Mouse (Mus musculus): ENCODE measurements at regions not wholly inside any gene's neighbourhood (a gene's known extent, or its start where the extent isn't known, plus 50 kb on each side); places are given as distances from the start of the nearest gene placed in this dataset.

GRCm38 (mm10) chr9:61002572-61002971, 208.2 kb downstream of the Uaca start:
- no peak overlapping the region for H3K9ac ChIP-seq (replicated peaks; ENCODE audit: low read length)
- no peaks in the 10 kb centered on the region for H3K27me3 ChIP-seq (ENCODE audit: control insufficient read depth, insufficient read depth, low read length)
- H3K4me2 ChIP-seq (ENCODE audit: low read length): no peak overlapping the region
- peaks cover 15% of the 10 kb centered on the region; the same call in 1 of the 2 replicates for H3K4me1 ChIP-seq (ENCODE audit: control insufficient read depth, insufficient read depth, low read length)
- H3K4me3 ChIP-seq (replicated peaks; ENCODE audit: low read depth, low read length): no peak overlapping the region
- no peak for DNase-seq
- 90% methylated on average over 5 of the region's 5 CpGs for WGBS
- H3K36me3 ChIP-seq (ENCODE audit: control insufficient read depth, insufficient read depth, low read length): no peaks in the 10 kb centered on the region
- no peak for ATAC-seq (ENCODE audit: low FRiP score, low TSS enrichment)
- H3K27ac ChIP-seq (replicated peaks; ENCODE audit: low read depth, low read length): no peak overlapping the region
- no peaks in the 10 kb centered on the region for H3K9me3 ChIP-seq (ENCODE audit: control insufficient read depth, low read length)

DNA sequence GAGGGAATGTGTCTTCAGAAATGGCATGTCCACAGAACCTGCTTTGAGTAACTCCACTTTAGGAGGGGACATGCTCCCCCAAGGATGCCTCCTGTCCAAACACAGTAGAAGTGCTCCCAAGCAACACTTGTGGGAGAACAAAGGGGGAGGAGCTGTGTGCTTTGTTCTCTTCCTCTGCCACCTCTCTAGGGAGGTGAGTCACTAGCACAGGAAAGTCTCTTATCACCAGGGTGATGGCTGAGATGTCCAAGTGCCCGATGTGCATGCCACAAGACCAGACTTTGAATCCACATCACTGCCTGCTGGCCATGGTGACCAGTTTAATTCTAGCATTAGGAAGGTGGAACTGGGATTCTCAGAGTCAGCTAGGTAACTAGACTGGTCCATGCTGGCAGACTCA, 214.1 kb downstream of the Uaca start:
- no peak for DNase-seq
- no peak overlapping the region for H3K4me3 ChIP-seq (replicated peaks; ENCODE audit: low read depth, low read length)
- no peaks in the 10 kb centered on the region for H3K4me1 ChIP-seq (ENCODE audit: control insufficient read depth, insufficient read depth, low read length)
- no peak for ATAC-seq (ENCODE audit: low FRiP score, low TSS enrichment)
- WGBS: 69% methylated on average over 1 of the region's 1 CpGs
- H3K36me3 ChIP-seq (ENCODE audit: control insufficient read depth, insufficient read depth, low read length): no peaks in the 10 kb centered on the region
- no peak overlapping the region for H3K9ac ChIP-seq (replicated peaks; ENCODE audit: low read length)
- no peak overlapping the region for H3K4me2 ChIP-seq (ENCODE audit: low read length)
- no peak overlapping the region for H3K27ac ChIP-seq (replicated peaks; ENCODE audit: low read depth, low read length)
- no peaks in the 10 kb centered on the region for H3K27me3 ChIP-seq (ENCODE audit: control insufficient read depth, insufficient read depth, low read length)
- H3K9me3 ChIP-seq (ENCODE audit: control insufficient read depth, low read length): peaks cover 5% of the 10 kb centered on the region; the same call in 1 of the 2 replicates

DNA sequence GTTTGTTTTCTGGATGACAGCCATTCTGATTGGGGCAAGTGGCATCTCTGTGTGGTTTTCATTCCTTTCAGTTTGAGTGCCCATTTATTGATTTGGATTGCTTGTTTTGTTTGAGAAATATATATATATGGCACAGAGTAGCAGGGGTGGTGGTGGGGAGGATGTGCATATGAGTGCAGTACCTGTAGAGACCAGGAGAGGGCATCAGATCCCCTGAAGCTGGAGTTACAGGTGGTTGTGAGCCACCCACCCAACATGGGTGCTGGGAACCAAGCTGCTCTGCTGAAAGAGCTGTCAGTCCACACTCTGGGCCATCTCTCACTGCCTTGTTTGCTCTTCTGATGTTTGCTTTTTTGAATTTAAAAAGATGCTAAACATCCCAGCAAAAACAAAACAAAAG, 216.7 kb downstream of the Uaca start:
- Histone ChIP-seq H3K9me3 (ENCODE audit: control insufficient read depth, low read length) (peaks cover 5% of the 10 kb centered on the region; the same call in 1 of the 2 replicates), H3K4me2 (ENCODE audit: low read length) (no peak overlapping the region), H3K36me3 (ENCODE audit: control insufficient read depth, insufficient read depth, low read length) (no peaks in the 10 kb centered on the region), H3K27me3 (ENCODE audit: control insufficient read depth, insufficient read depth, low read length) (no peaks in the 10 kb centered on the region), H3K27ac (replicated peaks; ENCODE audit: low read depth, low read length) (no peak overlapping the region), H3K9ac (replicated peaks; ENCODE audit: low read length) (no peak overlapping the region), H3K4me3 (replicated peaks; ENCODE audit: low read depth, low read length) (no peak overlapping the region), H3K4me1 (ENCODE audit: control insufficient read depth, insufficient read depth, low read length) (peaks cover 8% of the 10 kb centered on the region)
- ATAC-seq (ENCODE audit: low FRiP score, low TSS enrichment): no peak
- no peak for DNase-seq

DNA sequence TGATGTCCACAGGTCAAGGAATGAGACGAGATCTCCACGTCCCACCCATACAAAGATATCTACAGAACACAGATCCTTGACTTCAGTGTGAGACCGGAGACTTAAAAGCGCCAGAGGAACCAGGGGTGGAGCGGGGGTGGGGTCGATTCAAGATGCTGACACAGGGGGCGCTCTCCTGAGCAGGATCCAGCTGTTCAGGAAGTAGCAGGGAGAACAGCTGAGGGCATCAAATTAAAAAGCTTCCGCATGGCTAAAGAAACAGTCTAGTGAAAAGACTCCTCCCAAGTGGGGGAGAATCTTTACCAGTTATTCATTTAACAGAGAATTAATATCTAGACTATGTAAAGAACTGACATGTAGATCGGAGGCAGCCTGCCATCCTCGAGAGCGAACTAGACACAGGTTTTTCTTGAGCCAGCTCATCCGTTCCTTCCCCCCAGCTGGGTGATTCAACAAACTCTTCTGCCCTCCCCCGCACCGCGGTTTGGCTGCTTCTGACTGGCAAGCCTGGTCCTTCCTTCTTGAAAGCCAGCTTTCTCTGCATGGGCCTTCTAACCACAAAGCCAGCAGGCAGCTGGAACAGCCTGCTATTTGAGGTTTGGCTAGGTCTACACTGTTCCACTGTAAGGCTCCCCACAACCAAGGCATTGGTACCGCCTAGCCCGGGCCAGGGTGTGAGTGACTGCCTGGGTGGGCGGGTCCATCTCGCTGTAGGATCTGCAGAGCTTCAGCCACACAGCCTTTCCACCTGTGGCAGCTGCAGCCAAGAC, 218.6 kb downstream of the Uaca start:
- Histone ChIP-seq H3K9ac (replicated peaks; ENCODE audit: low read length) (no peak overlapping the region), H3K4me1 (ENCODE audit: control insufficient read depth, insufficient read depth, low read length) (peaks cover 8% of the 10 kb centered on the region), H3K27ac (replicated peaks; ENCODE audit: low read depth, low read length) (no peak overlapping the region), H3K4me2 (ENCODE audit: low read length) (no peak overlapping the region), H3K4me3 (replicated peaks; ENCODE audit: low read depth, low read length) (no peak overlapping the region), H3K9me3 (ENCODE audit: control insufficient read depth, low read length) (peaks cover 5% of the 10 kb centered on the region; the same call in 1 of the 2 replicates), H3K36me3 (ENCODE audit: control insufficient read depth, insufficient read depth, low read length) (no peaks in the 10 kb centered on the region), H3K27me3 (ENCODE audit: control insufficient read depth, insufficient read depth, low read length) (no peaks in the 10 kb centered on the region)
- DNase-seq: no peak
- WGBS: 69% methylated on average over 19 of the region's 19 CpGs
- no peak for ATAC-seq (ENCODE audit: low FRiP score, low TSS enrichment)

GRCm38 (mm10) chr9:61014151-61014550, 219.8 kb downstream of the Uaca start:
- Histone ChIP-seq H3K4me1 (ENCODE audit: control insufficient read depth, insufficient read depth, low read length) (peaks cover 8% of the 10 kb centered on the region), H3K4me3 (replicated peaks; ENCODE audit: low read depth, low read length) (no peak overlapping the region), H3K4me2 (ENCODE audit: low read length) (no peak overlapping the region), H3K27me3 (ENCODE audit: control insufficient read depth, insufficient read depth, low read length) (no peaks in the 10 kb centered on the region), H3K9me3 (ENCODE audit: control insufficient read depth, low read length) (peaks cover 5% of the 10 kb centered on the region; the same call in 1 of the 2 replicates), H3K36me3 (ENCODE audit: control insufficient read depth, insufficient read depth, low read length) (no peaks in the 10 kb centered on the region), H3K9ac (replicated peaks; ENCODE audit: low read length) (no peak overlapping the region), H3K27ac (replicated peaks; ENCODE audit: low read depth, low read length) (no peak overlapping the region)
- WGBS: 55% methylated on average over 8 of the region's 8 CpGs
- ATAC-seq (ENCODE audit: low FRiP score, low TSS enrichment): no peak
- DNase-seq: no peak

DNA sequence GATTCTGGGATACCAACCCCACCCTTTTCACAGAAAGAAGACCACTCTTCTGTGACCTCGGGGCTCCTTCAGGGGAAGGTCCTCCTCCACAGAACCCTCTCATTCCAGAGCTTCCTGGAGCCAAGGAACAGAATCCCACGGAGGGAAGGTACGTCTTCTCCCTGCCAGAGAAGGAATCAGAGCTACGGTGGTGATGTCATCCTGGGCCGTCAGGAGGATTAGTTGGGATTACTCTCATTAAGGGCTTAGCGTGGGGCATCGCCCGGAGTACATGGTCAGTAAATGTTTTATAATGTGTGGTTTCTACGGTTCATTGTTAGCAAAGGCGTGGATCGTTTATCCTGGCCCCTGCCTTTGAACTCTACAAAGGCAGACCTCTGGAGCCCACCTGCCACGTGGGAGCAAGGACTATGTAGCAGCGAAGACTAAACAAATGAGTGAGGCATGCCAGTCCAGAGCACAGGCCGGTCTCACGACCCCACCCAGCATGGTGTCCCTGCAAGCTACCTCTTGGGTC, 221.1 kb downstream of the Uaca start:
- ATAC-seq (ENCODE audit: low FRiP score, low TSS enrichment) (no peak), DNase-seq (no peak)
- H3K9ac ChIP-seq (replicated peaks; ENCODE audit: low read length): no peak overlapping the region
- no peak overlapping the region for H3K4me2 ChIP-seq (ENCODE audit: low read length)
- peaks cover 5% of the 10 kb centered on the region; the same call in 1 of the 2 replicates for H3K9me3 ChIP-seq (ENCODE audit: control insufficient read depth, low read length)
- no peak overlapping the region for H3K27ac ChIP-seq (replicated peaks; ENCODE audit: low read depth, low read length)
- peaks cover 8% of the 10 kb centered on the region for H3K4me1 ChIP-seq (ENCODE audit: control insufficient read depth, insufficient read depth, low read length)
- no peaks in the 10 kb centered on the region for H3K36me3 ChIP-seq (ENCODE audit: control insufficient read depth, insufficient read depth, low read length)
- 20% methylated on average over 15 of the region's 15 CpGs for WGBS
- H3K4me3 ChIP-seq (replicated peaks; ENCODE audit: low read depth, low read length): no peak overlapping the region
- no peaks in the 10 kb centered on the region for H3K27me3 ChIP-seq (ENCODE audit: control insufficient read depth, insufficient read depth, low read length)

- Histone ChIP-seq H3K4me1 (ENCODE audit: control insufficient read depth, insufficient read depth, low read length) (peaks cover 8% of the 10 kb centered on the region), H3K27me3 (ENCODE audit: control insufficient read depth, insufficient read depth, low read length) (no peaks in the 10 kb centered on the region), H3K36me3 (ENCODE audit: control insufficient read depth, insufficient read depth, low read length) (no peaks in the 10 kb centered on the region), H3K9ac (replicated peaks; ENCODE audit: low read length) (no peak overlapping the region), H3K4me2 (ENCODE audit: low read length) (no peak overlapping the region), H3K4me3 (replicated peaks; ENCODE audit: low read depth, low read length) (no peak overlapping the region), H3K9me3 (ENCODE audit: control insufficient read depth, low read length) (peaks cover 5% of the 10 kb centered on the region; the same call in 1 of the 2 replicates), H3K27ac (replicated peaks; ENCODE audit: low read depth, low read length) (no peak overlapping the region)
- ATAC-seq (ENCODE audit: low FRiP score, low TSS enrichment): no peak
- WGBS: 44% methylated on average over 10 of the region's 10 CpGs
- DNase-seq: no peak
These were observed 222.3 kb downstream of the Uaca start for GRCm38 (mm10) chr9:61016673-61017072.

DNA sequence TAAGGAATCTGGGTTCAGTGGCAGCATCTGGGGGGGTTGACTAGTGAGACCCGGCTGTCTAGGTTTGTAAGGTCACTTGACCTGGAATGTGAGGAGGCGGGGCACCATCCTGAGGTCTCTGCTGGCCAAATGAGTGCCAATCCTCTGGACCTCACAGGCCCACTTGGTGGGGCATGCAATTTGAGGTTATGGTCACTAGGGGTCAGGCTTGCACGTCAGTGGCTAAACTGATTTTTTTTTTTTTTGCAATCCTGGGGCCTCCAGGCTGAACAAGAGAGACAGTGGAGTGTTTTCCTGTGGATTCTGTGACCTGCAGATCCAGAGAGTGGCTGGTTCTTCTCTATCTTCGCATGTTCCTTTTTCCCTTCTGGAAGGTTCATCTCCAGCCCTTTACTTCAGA, 225.6 kb downstream of the Uaca start:
- ATAC-seq (ENCODE audit: low FRiP score, low TSS enrichment): no peak
- 75% methylated on average over 4 of the region's 4 CpGs for WGBS
- no peak for DNase-seq

DNA sequence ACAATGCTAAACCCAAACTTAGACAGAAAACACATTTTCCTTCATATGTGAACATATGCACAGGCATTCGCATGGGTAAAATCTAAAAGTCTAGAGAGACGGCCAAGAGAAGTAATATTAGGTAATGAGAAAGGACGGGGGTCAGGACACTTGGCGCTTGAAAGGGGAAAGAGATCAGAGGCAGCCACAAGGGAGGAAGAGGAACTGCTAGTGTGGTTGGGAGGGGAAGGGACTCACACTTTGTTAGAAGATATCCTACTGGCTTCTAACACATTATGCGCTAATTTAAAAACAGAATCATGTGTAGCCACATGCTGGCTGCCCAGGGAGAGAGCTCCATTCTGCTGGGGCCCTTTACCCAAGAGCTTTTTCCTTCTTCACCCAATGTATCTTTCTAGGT, 227.5 kb downstream of the Uaca start:
- no peak overlapping the region for H3K4me3 ChIP-seq (replicated peaks; ENCODE audit: low read depth, low read length)
- H3K27ac ChIP-seq (replicated peaks; ENCODE audit: low read depth, low read length): no peak overlapping the region
- no peaks in the 10 kb centered on the region for H3K27me3 ChIP-seq (ENCODE audit: control insufficient read depth, insufficient read depth, low read length)
- DNase-seq (no peak), ATAC-seq (ENCODE audit: low FRiP score, low TSS enrichment) (no peak)
- H3K9me3 ChIP-seq (ENCODE audit: control insufficient read depth, low read length): no peaks in the 10 kb centered on the region
- no peak overlapping the region for H3K9ac ChIP-seq (replicated peaks; ENCODE audit: low read length)
- WGBS: 90% methylated on average over 5 of the region's 5 CpGs
- H3K4me1 ChIP-seq (ENCODE audit: control insufficient read depth, insufficient read depth, low read length): no peaks in the 10 kb centered on the region
- H3K36me3 ChIP-seq (ENCODE audit: control insufficient read depth, insufficient read depth, low read length): no peaks in the 10 kb centered on the region
- no peak overlapping the region for H3K4me2 ChIP-seq (ENCODE audit: low read length)

More for the DNA sequence above, 225.6 kb downstream of the Uaca start:
- H3K4me2 ChIP-seq (ENCODE audit: low read length): no peak overlapping the region
- H3K27me3 ChIP-seq (ENCODE audit: control insufficient read depth, insufficient read depth, low read length): no peaks in the 10 kb centered on the region
- peaks cover 8% of the 10 kb centered on the region for H3K4me1 ChIP-seq (ENCODE audit: control insufficient read depth, insufficient read depth, low read length)
- H3K36me3 ChIP-seq (ENCODE audit: control insufficient read depth, insufficient read depth, low read length): no peaks in the 10 kb centered on the region
- H3K9me3 ChIP-seq (ENCODE audit: control insufficient read depth, low read length): no peaks in the 10 kb centered on the region
- H3K4me3 ChIP-seq (replicated peaks; ENCODE audit: low read depth, low read length): no peak overlapping the region
- H3K27ac ChIP-seq (replicated peaks; ENCODE audit: low read depth, low read length): no peak overlapping the region
- H3K9ac ChIP-seq (replicated peaks; ENCODE audit: low read length): no peak overlapping the region
